Mouse (Mus musculus): Measurements from ENCODE around the gene Glb1.

DNA sequence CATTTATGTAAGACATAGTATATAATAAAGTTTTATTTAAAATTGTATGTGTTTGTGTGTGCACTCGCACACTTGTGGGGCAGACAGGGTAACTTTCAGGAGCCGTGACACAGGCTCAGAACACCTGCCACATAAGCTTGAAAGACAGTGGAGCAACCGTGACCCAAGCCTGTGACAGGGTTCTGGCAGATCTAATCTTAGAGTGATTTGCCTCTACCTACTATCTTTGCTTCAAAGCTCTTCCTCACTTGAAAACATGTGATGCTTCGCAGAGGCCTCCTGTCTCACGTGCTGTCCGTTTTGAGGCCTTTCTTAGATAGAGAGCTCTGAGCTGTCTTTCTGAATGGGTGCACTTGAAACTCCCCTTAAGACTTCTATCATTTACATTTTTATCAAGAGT, 51.5 kb downstream of the Glb1 start:
- TF ChIP-seq CTCF (IDR thresholded peaks at IDR 0.05) (no peak), POLR2A (IDR thresholded peaks at IDR 0.05; ENCODE audit: insufficient read depth, low read depth, low read length) (no peak), EP300 (IDR thresholded peaks at IDR 0.05; ENCODE audit: insufficient read depth, low read depth, low read length) (no peak)

Measured in heart, adult 2 months (tissue).